Mouse (Mus musculus): Measurements from ENCODE around the gene Rhno1. TPM values are rescaled to one million over a fixed set of nuclear protein-coding genes. Genes with fewer than 3 reads are reported as not detected.
"Not testable (repeated sequence)": the region's sequence is repeated elsewhere in the genome, so short reads cannot be mapped to it uniquely, and the experiment has no call there.

The Rhno1 gene
- 10 to 100 TPM; 16.5 to 21.4 (median 16.9) TPM for total RNA-seq (2022)

DNA sequence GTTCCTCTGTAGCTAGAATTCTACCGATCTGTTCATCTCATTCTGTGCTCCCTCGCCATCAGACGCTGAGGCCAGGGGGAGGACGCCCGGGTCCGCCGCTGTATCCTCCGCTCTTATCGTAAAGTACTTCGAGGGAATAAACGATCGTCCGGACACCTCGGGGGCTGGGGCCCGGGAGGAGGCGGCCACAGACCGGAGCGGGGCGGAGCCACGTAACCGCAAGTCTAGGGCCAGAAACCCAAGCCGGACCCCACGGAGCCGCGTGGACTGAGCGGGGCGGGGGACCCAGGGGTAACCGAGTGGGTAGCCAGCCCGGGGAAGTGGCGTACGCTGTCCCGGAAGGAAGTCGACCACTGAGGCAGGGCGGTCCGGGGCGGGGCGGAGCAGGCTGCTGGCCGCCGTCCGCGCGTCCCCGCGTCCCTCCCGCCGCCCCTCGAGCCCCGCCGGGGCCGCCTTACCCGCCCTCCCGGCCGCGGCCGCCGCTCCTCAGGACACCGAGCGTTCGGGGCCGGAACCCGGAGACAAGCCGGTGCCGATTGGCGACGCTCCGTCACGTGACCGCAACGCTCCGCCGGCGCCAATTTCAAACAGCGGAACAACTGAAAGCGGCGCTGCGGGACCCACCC, at the start of gene Rhno1, which contains the start of gene Foxm1:
Gene Rhno1, minus strand, starts transcription at position 531 of the 626 bp plus-strand sequence.
Gene Foxm1, plus strand, starts transcription at position 587 of the 626 bp plus-strand sequence.
- peak; percentile 78 for DNase-seq

DNA sequence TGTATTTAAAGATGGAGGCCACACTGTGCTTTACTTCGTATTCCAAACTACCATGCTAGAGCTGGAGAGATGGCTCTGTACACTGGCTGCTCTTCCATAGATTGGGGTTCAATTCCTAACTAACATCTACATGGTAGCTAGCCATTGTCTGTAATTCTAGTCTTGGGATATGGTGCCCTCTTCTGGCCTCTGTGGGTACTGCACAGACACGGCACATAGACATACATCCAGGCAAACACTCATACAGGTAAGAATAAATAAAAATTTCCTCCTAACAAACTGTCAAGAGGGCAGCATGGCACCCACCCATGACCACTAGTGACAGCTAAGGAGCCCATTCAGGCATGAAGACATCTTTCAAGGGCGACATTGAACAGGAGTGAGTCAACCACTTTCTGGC, 48.4 kb upstream of the Rhno1 start:
- no peak for DNase-seq

- no peak for DNase-seq
Measured at GRCm38 (mm10) chr6:128410305-128410704, 47.6 kb upstream of the Rhno1 start.

DNA sequence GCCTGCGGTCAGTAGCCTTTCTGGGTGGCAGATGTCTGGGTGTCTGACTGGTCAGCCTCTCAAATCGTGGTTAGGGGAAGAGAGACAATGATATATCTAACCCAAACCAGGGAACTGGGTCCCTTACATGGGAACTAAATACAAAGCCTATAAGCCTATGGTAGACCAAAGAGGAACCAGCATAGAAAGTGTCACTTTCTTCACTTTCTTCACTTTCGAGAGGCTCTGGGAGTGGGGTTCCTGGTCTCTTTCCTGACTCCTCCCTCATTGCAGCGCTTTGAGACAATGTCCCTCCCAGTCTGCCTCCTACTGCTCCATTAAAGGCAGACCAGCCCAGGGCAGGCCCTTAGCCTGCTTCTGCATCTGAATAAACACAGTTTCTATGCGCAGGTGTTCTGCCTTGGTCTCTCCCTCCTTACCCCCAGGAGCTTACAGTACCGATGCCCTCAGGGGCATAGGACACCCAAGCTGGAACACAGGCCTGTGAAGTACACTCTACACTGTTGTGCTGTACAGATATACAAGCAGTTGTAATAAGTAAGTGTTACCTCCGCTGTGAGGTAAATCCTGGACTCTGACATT, 45.9 kb upstream of the Rhno1 start:
- DNase-seq: no peak

- no peak for DNase-seq
Measured at GRCm38 (mm10) chr6:128404708-128405107, 42.0 kb upstream of the Rhno1 start.

DNA sequence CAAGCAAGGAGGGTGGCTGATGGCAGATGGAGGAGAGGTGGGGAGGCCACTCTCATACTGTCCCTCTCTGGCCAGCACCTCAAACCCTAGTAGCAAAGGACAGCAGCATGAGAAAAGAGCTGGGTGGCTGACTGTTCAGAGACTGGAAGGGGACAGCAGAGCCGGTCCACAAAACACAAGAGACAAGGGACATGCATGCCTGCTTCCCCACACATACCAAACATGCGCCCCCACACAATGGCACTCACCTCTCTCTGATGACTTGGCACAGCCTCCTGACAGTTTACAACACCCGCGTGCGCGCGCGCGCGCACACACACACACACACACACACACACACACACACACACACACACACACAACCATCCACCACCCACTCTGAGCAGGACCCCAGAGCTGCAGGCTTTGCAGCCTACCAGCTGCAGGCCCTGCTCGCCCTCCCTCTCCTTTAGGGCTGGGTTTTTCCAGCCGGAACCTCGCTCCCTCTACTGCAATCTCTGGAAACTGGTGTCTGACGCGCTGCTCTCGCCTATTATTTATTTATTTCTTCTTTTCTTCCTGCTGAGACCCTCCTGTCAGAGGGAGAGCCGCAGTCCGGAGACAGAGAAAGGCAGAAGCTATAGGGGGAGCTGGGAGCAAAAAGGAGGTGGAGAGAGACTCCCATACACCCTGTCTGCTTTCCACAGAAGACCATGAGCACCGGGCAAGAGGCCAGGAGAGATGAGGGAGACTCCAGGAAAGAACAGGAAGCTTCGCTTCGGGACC, 36.9 kb upstream of the Rhno1 start:
- no peak for DNase-seq

DNA sequence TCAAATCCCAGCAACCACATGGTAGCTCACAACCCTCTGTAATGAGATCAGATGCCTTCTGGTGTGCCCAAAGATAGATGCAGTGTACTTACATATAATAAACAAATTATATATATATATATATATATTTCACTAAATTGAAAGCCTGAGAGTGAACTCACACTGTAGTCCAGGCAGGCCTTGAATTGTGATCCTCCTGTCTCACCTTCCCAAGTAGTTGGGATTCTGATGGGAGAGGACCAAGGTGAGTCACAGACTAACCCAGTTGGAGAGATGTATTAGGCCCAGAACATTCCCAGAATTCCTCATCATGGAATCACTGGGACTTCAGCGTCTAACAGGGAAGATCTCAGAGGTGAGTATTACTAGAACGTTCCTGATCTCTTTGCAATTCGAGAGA, 36.3 kb upstream of the Rhno1 start, which contains the start of gene Nrip2:
Gene Nrip2, plus strand, starts transcription at position 301 of the 400 bp plus-strand sequence.
- no peak for DNase-seq

- peak; percentile 74 for DNase-seq
Measured at GRCm38 (mm10) chr6:128397574-128398261, 35.0 kb upstream of the Rhno1 start.

DNA sequence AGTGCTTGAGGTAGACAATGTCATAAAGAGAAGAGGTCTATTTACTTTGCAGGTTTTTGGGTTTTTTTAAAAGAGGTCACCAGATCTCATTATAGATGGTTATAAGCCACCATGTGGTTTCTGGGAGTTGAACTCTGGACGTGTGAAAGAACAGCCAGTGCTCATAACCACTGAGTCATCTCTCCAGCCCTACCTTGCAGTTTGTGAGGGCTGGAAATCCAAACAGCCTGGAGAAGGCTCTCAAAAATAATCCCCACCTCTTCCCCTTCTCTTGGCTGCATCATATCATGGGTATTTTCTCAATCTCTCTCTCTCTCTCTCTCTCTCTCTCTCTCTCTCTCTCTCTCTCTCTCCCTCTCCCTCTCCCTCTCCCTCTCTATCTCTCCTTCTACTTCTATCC, 28.0 kb upstream of the Rhno1 start:
- no peak for DNase-seq

DNA sequence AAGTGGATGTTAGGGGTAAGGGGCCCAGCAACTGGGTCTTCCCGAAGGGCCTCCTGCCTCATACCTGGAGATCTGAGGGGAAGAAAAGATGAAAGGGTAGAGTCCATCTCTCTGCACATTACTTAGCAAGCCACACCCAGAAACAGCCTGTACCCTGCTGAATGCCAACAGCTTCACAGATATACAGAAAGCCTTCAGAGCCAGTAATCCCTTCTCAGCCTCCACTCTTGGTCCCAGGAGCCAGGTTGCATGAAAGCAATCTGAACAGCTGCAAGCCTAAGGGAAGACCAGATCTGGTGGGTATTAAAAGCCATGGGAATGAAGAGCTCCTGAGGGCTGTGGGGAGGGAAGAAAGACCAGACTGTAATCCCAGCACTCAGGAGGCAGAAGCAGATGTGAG, 26.5 kb upstream of the Rhno1 start:
- DNase-seq: no peak

DNA sequence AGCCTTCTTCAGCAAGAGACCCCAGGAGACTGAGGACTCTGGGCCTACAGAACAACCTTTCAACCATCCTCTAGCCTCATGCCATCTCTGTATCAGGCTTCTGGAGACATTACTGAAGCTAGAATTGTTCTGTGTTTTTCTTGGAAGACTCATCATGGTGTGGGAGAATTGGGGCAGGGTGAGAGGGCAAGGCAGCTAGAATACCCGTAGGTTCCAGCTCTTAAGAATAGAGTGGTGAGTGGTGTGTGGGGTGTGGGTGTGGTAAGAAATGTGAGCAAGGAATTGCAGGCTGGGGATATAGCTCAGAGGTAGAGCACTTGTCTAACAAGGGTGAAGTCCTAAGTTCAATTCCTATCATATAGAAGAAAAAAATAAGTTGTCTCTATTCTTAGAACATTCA, 22.3 kb upstream of the Rhno1 start:
- DNase-seq: no peak

GRCm38 (mm10) chr6:128383752-128384151, 21.0 kb upstream of the Rhno1 start:
- DNase-seq: no peak

- no peak for DNase-seq
Measured at GRCm38 (mm10) chr6:128381254-128381653, 18.5 kb upstream of the Rhno1 start.

GRCm38 (mm10) chr6:128380594-128381167, 18.0 kb upstream of the Rhno1 start:
- not testable (repeated sequence) for DNase-seq

GRCm38 (mm10) chr6:128379636-128380035, 16.9 kb upstream of the Rhno1 start:
- DNase-seq: no peak

- DNase-seq: no peak
Measured at GRCm38 (mm10) chr6:128376371-128377085, 13.8 kb upstream of the Rhno1 start.

- DNase-seq: no peak
Measured at GRCm38 (mm10) chr6:128375192-128375591, 12.5 kb upstream of the Rhno1 start, which contains the start of the genes Tex52 and Gm44596. Gene Tex52 (plus strand): TSS chr6:128375456. Gene Gm44596 (plus strand): TSS chr6:128375503.

DNA sequence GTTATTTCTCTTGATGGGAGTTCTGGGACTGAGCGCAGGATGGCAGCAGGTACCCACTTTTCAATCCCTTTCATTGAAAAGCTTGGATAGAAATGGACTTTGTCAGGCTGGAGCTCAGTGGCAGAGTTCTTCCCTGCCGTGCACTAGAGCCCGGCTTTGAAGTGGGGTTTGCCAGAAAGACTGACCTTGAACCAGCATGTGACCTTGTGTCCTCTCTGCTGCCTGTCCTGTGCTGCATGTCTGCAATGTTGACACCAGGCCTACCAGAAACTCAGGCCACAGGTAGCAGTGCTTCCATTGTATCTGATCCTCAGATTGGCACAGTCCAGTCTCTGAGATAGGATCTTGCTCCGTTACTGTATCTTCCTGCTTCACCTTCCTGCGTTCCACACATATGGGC, 7.3 kb upstream of the Rhno1 start:
- no peak for DNase-seq

- DNase-seq: no peak
Measured at GRCm38 (mm10) chr6:128366466-128366865, 3.8 kb upstream of the Rhno1 start.

DNA sequence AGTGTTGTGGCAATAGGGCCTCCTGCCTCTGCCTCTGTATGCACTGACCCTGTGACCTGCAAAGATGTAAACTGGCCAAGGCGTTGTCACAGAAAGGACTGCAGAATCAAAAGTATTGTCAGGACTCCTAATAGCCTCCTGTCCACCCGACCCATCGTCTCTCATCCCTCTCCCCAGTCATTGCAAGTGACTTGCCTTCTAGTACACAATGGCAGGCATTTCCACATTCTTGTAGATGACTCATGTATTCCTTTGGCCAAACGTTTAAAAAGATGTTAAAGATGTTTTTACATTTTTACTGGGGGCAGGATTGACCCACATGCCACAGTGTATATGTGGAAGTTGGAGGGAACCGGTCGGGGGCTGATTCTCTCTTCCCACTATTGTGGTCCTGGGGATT, 2.0 kb upstream of the Rhno1 start:
- no peak for DNase-seq

DNA sequence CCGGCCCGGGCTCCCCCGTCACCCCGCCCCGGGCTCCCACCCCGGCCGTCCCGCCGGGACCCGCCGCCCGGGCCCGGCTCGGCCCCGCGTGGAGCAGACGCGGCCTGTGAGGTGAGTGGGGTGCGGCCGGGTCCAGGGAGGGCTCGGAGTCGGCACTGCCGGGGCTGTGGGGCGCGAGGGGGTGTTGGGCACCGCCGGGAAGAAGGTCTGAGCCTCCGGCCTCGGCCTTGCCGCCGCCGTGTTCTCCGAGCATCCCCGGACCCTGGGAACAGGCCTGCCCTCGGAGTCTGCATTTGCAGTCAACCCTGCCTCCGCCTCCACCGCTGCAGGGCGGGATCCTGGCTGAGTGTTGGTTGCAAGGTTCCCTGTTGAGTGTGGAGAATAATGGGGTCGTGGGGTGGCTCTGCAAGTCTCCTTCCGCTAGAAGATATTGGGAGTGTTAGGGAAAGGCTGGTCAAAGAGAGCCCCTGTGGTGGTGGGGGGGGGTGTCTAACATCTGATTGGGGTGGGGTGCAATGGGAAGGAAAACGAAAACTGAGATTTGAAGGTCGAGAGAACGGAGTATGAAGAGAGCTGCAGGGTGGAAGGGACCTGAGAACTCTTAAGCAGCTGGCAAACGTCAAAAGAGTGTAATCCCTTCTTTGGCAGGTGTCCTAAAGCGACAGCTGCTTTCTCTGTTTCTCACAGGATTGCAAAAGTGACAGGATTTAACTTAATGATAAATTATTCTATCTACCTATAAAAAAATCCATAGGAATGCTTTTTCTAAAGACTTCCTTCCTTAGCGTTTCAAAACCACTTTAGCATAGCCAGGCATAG, 505 bp upstream of the Rhno1 start:
- DNase-seq: no peak
